9 mouse cellular contexts compared by ENCODE assay signal in genomic region chr8:124433451-124434125, GRCm38 (mm10). TPM values are rescaled to one million over a fixed set of nuclear protein-coding genes. Genes with fewer than 3 reads are reported as not detected.
DNase-seq lines count a peak whose midpoint lies in the region; ATAC-seq and TF ChIP-seq lines count a peak whose summit lies in the region.
"Had no signal": no experiment of that assay in that cellular context is flagged by ENCODE, and none has a peak within 500 bp of the region (broad histone marks: within the 10 kb centered on the region; RNA-seq: fewer than 3 reads in every experiment).

No protein-coding gene starts in this region.

- peaks cover 22% of the 10 kb centered on the region for H3K4me1 ChIP-seq in embryonic facial prominence, embryonic 10.5 days
- peaks cover 35% of the 10 kb centered on the region for H3K4me1 ChIP-seq in hindbrain, embryonic 12.5 days
- peaks cover 13% of the 10 kb centered on the region for H3K4me1 ChIP-seq in limb, embryonic 14.5 days (ENCODE audit: control insufficient read depth, insufficient read depth, low read length)
- peaks cover 20% of the 10 kb centered on the region for H3K4me1 ChIP-seq in olfactory bulb, adult 2 months (ENCODE audit: control insufficient read depth, insufficient read depth, low read length)

- under 1% methylated on average over 56 of the region's 56 CpGs for WGBS in embryonic facial prominence, embryonic 10.5 days
- 2% methylated on average over 55 of the region's 56 CpGs for WGBS in hindbrain, embryonic 12.5 days
- WGBS in limb, embryonic 14.5 days = 3% methylated on average over 30 of the region's 56 CpGs
- under 1% methylated on average over 56 of the region's 56 CpGs for WGBS in olfactory bulb, adult 2 months

- peak overlapping the region; percentile 79 for H3K4me3 ChIP-seq in embryonic facial prominence, embryonic 10.5 days
- H3K4me3 ChIP-seq in hindbrain, embryonic 12.5 days = peak overlapping the region; percentile 74
- H3K4me3 ChIP-seq in limb, embryonic 14.5 days (replicated peaks; ENCODE audit: low read length) = peak overlapping the region; percentile 55
- H3K4me3 ChIP-seq in olfactory bulb, adult 2 months (ENCODE audit: insufficient read depth, low read depth, low read length) = peak overlapping the region; percentile 75

- TF ChIP-seq POLR2A in limb, embryonic 14.5 days (IDR thresholded peaks at IDR 0.05; ENCODE audit: borderline replicate concordance, extremely low read depth, insufficient read depth, insufficient read length) = no peak
- no peak for TF ChIP-seq POLR2A in olfactory bulb, adult 2 months (IDR thresholded peaks at IDR 0.05; ENCODE audit: insufficient read depth, low read depth, low read length)

- peak; percentile 44 for ATAC-seq in hindbrain, embryonic 12.5 days (ENCODE audit: low FRiP score)
- ATAC-seq in limb, embryonic 14.5 days (ENCODE audit: low FRiP score, low read depth) = 0 out of 2 replicates have a peak, but pooled peaks have one; percentile 1

- TF ChIP-seq CTCF in olfactory bulb, adult 2 months (IDR thresholded peaks at IDR 0.05; ENCODE audit: insufficient read depth, low read depth, low read length) = no peak

- H3K9me3 ChIP-seq in embryonic facial prominence, embryonic 10.5 days = no peaks in the 10 kb centered on the region
- H3K9me3 ChIP-seq in hindbrain, embryonic 12.5 days (replicated peaks) = no peaks in the 10 kb centered on the region
- H3K9me3 ChIP-seq in limb, embryonic 14.5 days (ENCODE audit: control insufficient read depth, low read length) = no peaks in the 10 kb centered on the region

- peak overlapping the region; percentile 35; the same call in 1 of the 2 replicates for H3K27ac ChIP-seq in embryonic facial prominence, embryonic 10.5 days (replicated peaks)
- H3K27ac ChIP-seq in hindbrain, embryonic 12.5 days = peak overlapping the region; percentile 72; the same call in 1 of the 2 replicates
- no peak overlapping the region for H3K27ac ChIP-seq in limb, embryonic 14.5 days (replicated peaks; ENCODE audit: low read depth, low read length)
- H3K27ac ChIP-seq in olfactory bulb, adult 2 months (ENCODE audit: insufficient read depth, low read depth, low read length) = peak overlapping the region; percentile 77

- peaks cover 38% of the 10 kb centered on the region for H3K27me3 ChIP-seq in embryonic facial prominence, embryonic 10.5 days (replicated peaks; ENCODE audit: low read depth, poor library complexity, severe bottlenecking)
- peaks cover 22% of the 10 kb centered on the region for H3K27me3 ChIP-seq in hindbrain, embryonic 12.5 days
- peaks cover 21% of the 10 kb centered on the region for H3K27me3 ChIP-seq in limb, embryonic 14.5 days (ENCODE audit: control insufficient read depth, insufficient read depth, low read length)

- H3K36me3 ChIP-seq in embryonic facial prominence, embryonic 10.5 days (replicated peaks) = no peaks in the 10 kb centered on the region
- no peaks in the 10 kb centered on the region for H3K36me3 ChIP-seq in hindbrain, embryonic 12.5 days
- H3K36me3 ChIP-seq in limb, embryonic 14.5 days (ENCODE audit: control insufficient read depth, insufficient read depth, low read length) = no peaks in the 10 kb centered on the region

- peak overlapping the region; percentile 89 for H3K9ac ChIP-seq in hindbrain, embryonic 12.5 days
- H3K9ac ChIP-seq in limb, embryonic 14.5 days (ENCODE audit: low read depth, low read length, severe bottlenecking) = peak overlapping the region; percentile 54

- H3K4me2 ChIP-seq in hindbrain, embryonic 12.5 days (replicated peaks) = peak overlapping the region; percentile 89
- peak overlapping the region; percentile 97 for H3K4me2 ChIP-seq in limb, embryonic 14.5 days (replicated peaks; ENCODE audit: low read depth, low read length, severe bottlenecking)

- peak; percentile 28 for DNase-seq in layer of hippocampus, adult 11-12 months (ENCODE audit: low spot score)
- no peak for DNase-seq in layer of hippocampus, adult 9-10 months (ENCODE audit: low spot score)
- DNase-seq in R1 (ENCODE audit: low read depth, low spot score) = peak; percentile 49
- DNase-seq in embryonic facial prominence, embryonic 10.5 days (ENCODE audit: low spot score) = peak; percentile 55
- DNase-seq in limb, embryonic 14.5 days (ENCODE audit: low spot score) = no peak
- DNase-seq in layer of hippocampus, postnatal 25 days (ENCODE audit: extremely low spot score in 1 of 2, low spot score in 1 of 2) = no peak

RNA-seq across cellular contexts. Expression of gene Pgbd5, which starts 5.9 kb away (rescaled TPM):
- polyA plus RNA-seq in embryonic facial prominence, embryonic 10.5 days (2016; fragmentation: Nextera tagmentation; extraction: Ambion mirVana) = 1.1 and 1.3 TPM in 2 replicates
- 5.9 and 6.4 TPM in 2 replicates for polyA plus RNA-seq in hindbrain, embryonic 12.5 days (2016; fragmentation: Nextera tagmentation; extraction: Ambion mirVana)
- 8.0 and 10.7 TPM in 2 replicates for polyA plus RNA-seq in limb, embryonic 14.5 days (2012; rRNA removed)
- 3.9 and 5.1 TPM in 2 replicates for polyA plus RNA-seq in limb, embryonic 14.5 days (2014; fragmentation: Nextera tagmentation; extraction: Ambion mirVana)
- polyA plus RNA-seq in olfactory bulb, adult 2 months (2012; ENCODE audit: insufficient read depth, insufficient read length, low replicate concordance, missing spikeins) = not detected in 2 replicates
- total RNA-seq in layer of hippocampus, postnatal 25 days (2021) = 100 to 1,000 TPM; 261 to 272 TPM
- total RNA-seq: hematopoietic stem cell, adult 5-6 weeks had no signal

Comparison
In these comparisons a context has a peak if more than half of its experiments do, and no peak if none do; other contexts are left out.
1. DNase-seq: peak in layer of hippocampus, adult 11-12 months (single experiment), R1 (single experiment) and embryonic facial prominence, embryonic 10.5 days (single experiment); none in layer of hippocampus, adult 9-10 months (single experiment), limb, embryonic 14.5 days (single experiment) and layer of hippocampus, postnatal 25 days (0 of 2).
2. Peak in every context shown above with its lines, with median percentiles within 50 percentile points of each other: H3K4me3 ChIP-seq.